Mouse (Mus musculus): Measurements from ENCODE around the gene Rhbdf1.

DNA sequence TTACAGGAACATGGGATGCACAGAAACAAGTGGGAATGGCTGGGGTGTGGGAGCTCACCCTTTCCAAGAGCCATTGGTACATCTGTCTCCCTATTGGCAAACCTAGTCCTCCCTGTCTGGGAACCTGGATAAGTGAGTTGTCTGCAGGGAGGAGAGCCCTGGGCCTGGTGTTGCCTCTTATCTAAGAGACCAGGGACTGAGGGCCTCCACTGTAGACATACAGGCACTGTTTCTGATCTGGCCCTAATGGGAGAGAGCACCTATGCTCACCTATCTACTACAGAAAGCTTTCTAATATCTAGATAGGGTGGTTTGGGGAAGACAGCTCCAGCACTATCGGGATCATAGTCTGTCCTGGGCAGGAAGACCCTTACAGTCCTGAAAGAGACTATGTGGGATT lies 34.0 kb upstream of the Rhbdf1 start:
- TF ChIP-seq EP300 (IDR thresholded peaks at IDR 0.05; ENCODE audit: insufficient read depth, low read depth, low read length), result no peak
- no peak for TF ChIP-seq POLR2A (IDR thresholded peaks at IDR 0.05; ENCODE audit: insufficient read depth, low read length)
